Mouse (Mus musculus): ENCODE results near the gene Klc1. TPM values are rescaled to one million over a fixed set of nuclear protein-coding genes. Genes with fewer than 3 reads are reported as not detected.
A peak's percentile ranks its signal among the peaks of the same experiment; 100 is the strongest.

The Klc1 gene
- total and polyA plus RNA-seq, 2 experiments from 2014 or later = 90.9 to 129 TPM

- no peak overlapping the region for H3K4me2 ChIP-seq (ENCODE audit: low read depth, low read length)
- H3K9ac ChIP-seq (replicated peaks; ENCODE audit: low read depth, low read length) = no peak overlapping the region
- peak overlapping the region; percentile 43; the same call in 1 of the 2 replicates for H3K27ac ChIP-seq (ENCODE audit: low read depth)
- DNase-seq (ENCODE audit: low spot score) = peak; percentile 21
- no peaks in the 10 kb centered on the region for H3K27me3 ChIP-seq (ENCODE audit: control insufficient read depth, insufficient read depth, low read length)
- no peak overlapping the region for H3K4me3 ChIP-seq (ENCODE audit: low read depth, low read length)
- H3K36me3 ChIP-seq (replicated peaks; ENCODE audit: control insufficient read depth, insufficient read depth, low read length) = peaks cover 75% of the 10 kb centered on the region
- no peaks in the 10 kb centered on the region for H3K9me3 ChIP-seq (replicated peaks; ENCODE audit: control insufficient read depth, low read length)
- ATAC-seq (ENCODE audit: insufficient read depth, low read depth) = peak; percentile 32; the same call in 1 of the 2 replicates
- no peaks in the 10 kb centered on the region for H3K4me1 ChIP-seq (ENCODE audit: control insufficient read depth, insufficient read depth)
- 86% methylated on average over 28 of the region's 28 CpGs for whole genome bisulfite sequencing
- TF ChIP-seq CTCF (IDR thresholded peaks at IDR 0.05; ENCODE audit: low read depth) (no peak), EP300 (IDR thresholded peaks at IDR 0.05; ENCODE audit: low read depth) (no peak; the same call in 1 of the 2 replicates)
Measured at GRCm38 (mm10) chr12:111795180-111795895, 36.7 kb downstream of the Klc1 start.

- no peaks in the 10 kb centered on the region for H3K9me3 ChIP-seq (replicated peaks; ENCODE audit: control insufficient read depth, low read length)
- H3K27ac ChIP-seq (ENCODE audit: low read depth) = no peak overlapping the region
- no peaks in the 10 kb centered on the region for H3K27me3 ChIP-seq (ENCODE audit: control insufficient read depth, insufficient read depth, low read length)
- ATAC-seq (ENCODE audit: insufficient read depth, low read depth) = no peak
- no peak overlapping the region for H3K4me2 ChIP-seq (ENCODE audit: low read depth, low read length)
- no peak for DNase-seq (ENCODE audit: low spot score)
- H3K4me3 ChIP-seq (ENCODE audit: low read depth, low read length) = no peak overlapping the region
- H3K9ac ChIP-seq (replicated peaks; ENCODE audit: low read depth, low read length) = no peak overlapping the region
- TF ChIP-seq EP300 (IDR thresholded peaks at IDR 0.05; ENCODE audit: low read depth) (no peak), CTCF (IDR thresholded peaks at IDR 0.05; ENCODE audit: low read depth) (no peak)
- peaks cover 69% of the 10 kb centered on the region for H3K36me3 ChIP-seq (replicated peaks; ENCODE audit: control insufficient read depth, insufficient read depth, low read length)
- 0 out of 2 replicates have a peak, but pooled peaks cover 4% of the 10 kb centered on the region for H3K4me1 ChIP-seq (ENCODE audit: control insufficient read depth, insufficient read depth)
- WGBS = 83% methylated on average over 8 of the region's 8 CpGs
Measured at GRCm38 (mm10) chr12:111797251-111797650, 38.6 kb downstream of the Klc1 start.

GRCm38 (mm10) chr12:111798493-111798892 lies 39.8 kb downstream of the Klc1 start:
- no peaks in the 10 kb centered on the region for H3K27me3 ChIP-seq (ENCODE audit: control insufficient read depth, insufficient read depth, low read length)
- no peak for TF ChIP-seq EP300 (IDR thresholded peaks at IDR 0.05; ENCODE audit: low read depth)
- TF ChIP-seq CTCF (IDR thresholded peaks at IDR 0.05; ENCODE audit: low read depth) = no peak
- no peak for ATAC-seq (ENCODE audit: insufficient read depth, low read depth)
- WGBS = 86% methylated on average over 13 of the region's 13 CpGs
- H3K4me3 ChIP-seq (ENCODE audit: low read depth, low read length) = no peak overlapping the region
- no peaks in the 10 kb centered on the region for H3K9me3 ChIP-seq (replicated peaks; ENCODE audit: control insufficient read depth, low read length)
- no peak overlapping the region for H3K9ac ChIP-seq (replicated peaks; ENCODE audit: low read depth, low read length)
- DNase-seq (ENCODE audit: low spot score) = no peak
- no peak overlapping the region for H3K27ac ChIP-seq (ENCODE audit: low read depth)
- H3K36me3 ChIP-seq (replicated peaks; ENCODE audit: control insufficient read depth, insufficient read depth, low read length) = peaks cover 70% of the 10 kb centered on the region
- H3K4me2 ChIP-seq (ENCODE audit: low read depth, low read length) = no peak overlapping the region
- H3K4me1 ChIP-seq (ENCODE audit: control insufficient read depth, insufficient read depth) = 0 out of 2 replicates have a peak, but pooled peaks cover 4% of the 10 kb centered on the region

GRCm38 (mm10) chr12:111800459-111801183 lies 42.0 kb downstream of the Klc1 start:
- H3K27ac ChIP-seq (ENCODE audit: low read depth) = peak overlapping the region; percentile 70
- DNase-seq (ENCODE audit: low spot score) = peak; percentile 55
- ATAC-seq (ENCODE audit: insufficient read depth, low read depth) = peak; percentile 80

GRCm38 (mm10) chr12:111803538-111803937 lies 44.9 kb downstream of the Klc1 start:
- no peak for ATAC-seq (ENCODE audit: insufficient read depth, low read depth)
- Histone ChIP-seq H3K9me3 (replicated peaks; ENCODE audit: control insufficient read depth, low read length) (no peaks in the 10 kb centered on the region), H3K4me2 (ENCODE audit: low read depth, low read length) (no peak overlapping the region), H3K9ac (replicated peaks; ENCODE audit: low read depth, low read length) (no peak overlapping the region), H3K27ac (ENCODE audit: low read depth) (no peak overlapping the region), H3K27me3 (ENCODE audit: control insufficient read depth, insufficient read depth, low read length) (no peaks in the 10 kb centered on the region), H3K4me1 (ENCODE audit: control insufficient read depth, insufficient read depth) (0 out of 2 replicates have a peak, but pooled peaks cover 4% of the 10 kb centered on the region), H3K4me3 (ENCODE audit: low read depth, low read length) (no peak overlapping the region), H3K36me3 (replicated peaks; ENCODE audit: control insufficient read depth, insufficient read depth, low read length) (peaks cover 80% of the 10 kb centered on the region)
- 87% methylated on average over 5 of the region's 5 CpGs for WGBS
- TF ChIP-seq CTCF (IDR thresholded peaks at IDR 0.05; ENCODE audit: low read depth) (no peak), EP300 (IDR thresholded peaks at IDR 0.05; ENCODE audit: low read depth) (no peak)
- DNase-seq (ENCODE audit: low spot score) = no peak

More at GRCm38 (mm10) chr12:111800459-111801183, 42.0 kb downstream of the Klc1 start:
- Histone ChIP-seq H3K4me3 (ENCODE audit: low read depth, low read length) (no peak overlapping the region), H3K9ac (replicated peaks; ENCODE audit: low read depth, low read length) (no peak overlapping the region), H3K27me3 (ENCODE audit: control insufficient read depth, insufficient read depth, low read length) (no peaks in the 10 kb centered on the region), H3K36me3 (replicated peaks; ENCODE audit: control insufficient read depth, insufficient read depth, low read length) (peaks cover 71% of the 10 kb centered on the region), H3K4me1 (ENCODE audit: control insufficient read depth, insufficient read depth) (0 out of 2 replicates have a peak, but pooled peaks cover 4% of the 10 kb centered on the region), H3K9me3 (replicated peaks; ENCODE audit: control insufficient read depth, low read length) (no peaks in the 10 kb centered on the region), H3K4me2 (ENCODE audit: low read depth, low read length) (no peak overlapping the region)
- 53% methylated on average over 10 of the region's 10 CpGs for WGBS
- TF ChIP-seq CTCF (IDR thresholded peaks at IDR 0.05; ENCODE audit: low read depth) (no peak), EP300 (IDR thresholded peaks at IDR 0.05; ENCODE audit: low read depth) (no peak)

Measured in heart, postnatal 0 days (tissue).